Mouse (Mus musculus) stomach, embryonic 15.5 days (tissue): ENCODE measurements around the gene Ezr. TPM values are rescaled to one million over a fixed set of nuclear protein-coding genes. Genes with fewer than 3 reads are reported as not detected.
A peak's percentile ranks its signal among the peaks of the same experiment; 100 is the strongest.
"Not testable (repeated sequence)": the region's sequence is repeated elsewhere in the genome, so short reads cannot be mapped to it uniquely, and the experiment has no call there.

Experiments used
- ATAC-seq: fragments of 200-750 bp; cut with Nextera tagmentation; 2 replicates; pipeline ENCODE4 v1.8.0; 2017; ENCODE audit warnings: low read depth, moderate number of reproducible peaks, moderate TSS enrichment; ENCODE audit not compliant: insufficient read depth, low FRiP score
- H3K27ac ChIP-seq: fragments of 300-500 bp; sonication (generic); 2 replicates; pipeline ENCODE4 v1.5.1; 2015; ENCODE audit warnings: mild to moderate bottlenecking, inconsistent platforms
- H3K27me3 ChIP-seq: fragments of 300-500 bp; sonication (generic); replicated peaks from 2 replicates; pipeline ENCODE4 v1.6.1; 2015; ENCODE audit warnings: inconsistent platforms
- H3K36me3 ChIP-seq: fragments of 300-500 bp; sonication (generic); 2 replicates; pipeline ENCODE4 v1.6.1; 2015; ENCODE audit warnings: inconsistent platforms
- H3K4me1 ChIP-seq: fragments of 300-500 bp; sonication (generic); 2 replicates; pipeline ENCODE4 v1.6.1; 2015; ENCODE audit warnings: inconsistent platforms
- H3K4me2 ChIP-seq: fragments of 300-500 bp; sonication (generic); 2 replicates; pipeline ENCODE4 v1.6.1; 2015; ENCODE audit warnings: mild to moderate bottlenecking, inconsistent platforms
- H3K4me3 ChIP-seq: fragments of 300-500 bp; sonication (generic); replicated peaks from 2 replicates; pipeline ENCODE4 v1.5.1; 2015; ENCODE audit warnings: inconsistent platforms
- H3K9ac ChIP-seq: fragments of 300-500 bp; sonication (generic); 2 replicates; pipeline ENCODE4 v1.6.1; 2015; ENCODE audit warnings: inconsistent platforms
- H3K9me3 ChIP-seq: fragments of 300-500 bp; sonication (generic); 2 replicates; pipeline ENCODE4 v1.6.1; 2016; ENCODE audit warnings: inconsistent platforms
- WGBS: fragments of 180-500 bp; shearing (Covaris S2); methylation state at CpG from one replicate; pipeline ENCODE4 v1.1.7; 2015; 5-methylcytosine and 5-hydroxymethylcytosine counted together
- polyA plus RNA-seq: library from polyadenylated mRNA; unstranded; fragments of >200 nt; fragmentation: Nextera tagmentation; extraction: Ambion mirVana; gene quantifications from 2 replicates; pipeline ENCODE4 v1.2.1, GENCODE M21; 2015

The Ezr gene
- polyA plus RNA-seq, 1 experiment from 2014 or later: 228 TPM

DNA sequence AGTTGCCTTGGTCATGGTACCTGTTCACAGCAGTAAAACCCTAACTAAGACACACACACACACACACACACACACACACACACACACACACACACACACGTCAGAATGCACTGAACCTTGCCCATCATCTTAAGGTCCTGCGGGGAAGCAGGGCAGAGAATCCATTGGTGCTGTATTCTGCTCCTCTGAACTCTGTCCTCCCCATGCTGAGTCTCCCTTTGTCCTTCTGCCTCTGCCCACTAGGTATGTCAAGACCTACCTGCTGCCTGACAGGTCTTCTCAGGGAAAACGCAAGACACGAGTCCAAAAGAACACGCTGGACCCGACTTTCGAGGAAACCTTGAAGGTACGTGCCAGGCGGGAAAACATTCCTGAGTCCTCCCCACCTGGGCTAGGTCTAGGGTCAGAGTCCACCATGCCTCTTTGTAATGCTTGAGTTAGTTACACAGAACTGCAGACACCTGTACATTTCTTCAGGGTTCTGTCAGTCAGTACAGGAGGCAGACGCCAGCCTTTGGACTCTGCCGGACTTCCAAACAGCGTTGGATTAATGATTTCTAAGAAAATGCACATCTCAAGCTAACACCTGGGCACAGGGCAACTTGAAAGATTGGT, 54.5 kb downstream of the Ezr start:
- Histone ChIP-seq H3K27me3 (no peaks in the 10 kb centered on the region), H3K4me2 (no peak overlapping the region), H3K4me1 (0 out of 2 replicates have a peak, but pooled peaks cover 5% of the 10 kb centered on the region), H3K36me3 (no peaks in the 10 kb centered on the region), H3K27ac (no peak overlapping the region; the same call in 1 of the 2 replicates), H3K9me3 (no peaks in the 10 kb centered on the region), H3K9ac (no peak overlapping the region), H3K4me3 (no peak overlapping the region)
- 71% methylated on average over 12 of the region's 12 CpGs for WGBS
- peak; percentile 72 for ATAC-seq

DNA sequence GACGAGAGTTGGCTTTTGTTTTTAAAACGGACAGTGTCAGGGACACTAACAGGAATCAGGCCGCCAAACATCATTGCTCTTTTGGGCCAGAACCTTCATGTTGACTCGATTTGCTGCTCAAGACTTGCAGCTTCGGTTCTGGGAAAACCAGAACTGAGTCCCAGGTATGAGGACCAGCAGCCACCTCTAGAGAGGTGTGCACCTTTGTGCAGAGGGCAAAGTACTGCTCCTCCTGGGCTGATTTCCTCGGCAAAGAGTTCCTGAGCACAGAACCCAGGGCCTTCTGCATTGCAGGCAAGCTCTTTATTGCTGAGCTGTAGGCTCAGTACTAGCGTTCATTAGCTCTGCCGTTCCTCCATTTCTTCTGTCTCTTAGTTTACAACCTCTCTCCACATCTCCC, 68.6 kb downstream of the Ezr start:
- H3K27me3 ChIP-seq, H3K27ac ChIP-seq: not testable (repeated sequence)
- 83% methylated on average over 8 of the region's 8 CpGs for WGBS

DNA sequence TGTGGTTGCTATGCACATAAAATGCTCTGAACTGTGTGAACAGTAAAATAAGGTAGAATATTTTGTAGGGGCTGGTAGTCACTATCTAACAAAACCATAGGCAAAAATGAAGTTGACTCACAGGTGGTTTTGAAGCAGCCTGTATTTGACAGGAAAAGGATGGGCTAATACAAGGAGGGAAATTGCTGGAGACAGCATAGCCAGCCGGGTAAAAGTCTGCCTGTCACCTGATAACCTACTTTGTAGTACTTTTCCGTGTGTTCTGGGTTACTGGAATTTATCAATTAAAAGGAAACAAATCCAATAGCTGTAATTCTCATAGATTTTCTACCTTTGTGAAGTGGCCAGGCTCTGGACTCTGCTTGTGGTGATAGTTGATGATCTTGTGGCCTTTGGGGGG, 69.1 kb downstream of the Ezr start:
- H3K27me3 ChIP-seq, H3K4me2 ChIP-seq, H3K9ac ChIP-seq, H3K4me3 ChIP-seq, ATAC-seq, H3K36me3 ChIP-seq, H3K9me3 ChIP-seq, H3K4me1 ChIP-seq, H3K27ac ChIP-seq: not testable (repeated sequence)
- 54% methylated on average over 2 of the region's 2 CpGs for WGBS

More for the DNA sequence above, 68.6 kb downstream of the Ezr start:
- ATAC-seq, H3K9ac ChIP-seq, H3K4me1 ChIP-seq, H3K36me3 ChIP-seq, H3K4me2 ChIP-seq, H3K9me3 ChIP-seq, H3K4me3 ChIP-seq: not testable (repeated sequence)

DNA sequence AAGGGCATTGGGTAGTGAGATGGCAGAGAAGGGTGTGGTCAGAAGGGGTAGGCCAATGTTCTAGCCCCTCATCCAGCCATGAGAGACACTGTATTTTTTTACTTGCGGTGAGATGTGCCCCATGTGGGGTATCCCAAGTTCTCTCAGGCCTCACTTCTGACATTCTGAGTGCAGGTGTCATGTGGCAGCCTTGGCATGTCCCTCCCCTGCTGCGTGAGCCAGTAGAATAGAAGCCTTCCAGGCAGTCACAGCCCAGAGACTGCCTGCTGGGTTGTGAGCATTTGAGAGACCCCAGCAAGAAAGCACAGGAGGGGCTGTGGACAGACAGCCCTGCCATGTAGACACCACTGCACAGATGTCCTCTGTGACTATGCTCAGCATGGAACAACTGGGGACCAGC, 74.4 kb downstream of the Ezr start:
- 82% methylated on average over 2 of the region's 2 CpGs for WGBS
- H3K36me3 ChIP-seq, ATAC-seq, H3K27ac ChIP-seq, H3K4me1 ChIP-seq, H3K4me2 ChIP-seq, H3K27me3 ChIP-seq, H3K9me3 ChIP-seq, H3K4me3 ChIP-seq, H3K9ac ChIP-seq: not testable (repeated sequence)

DNA sequence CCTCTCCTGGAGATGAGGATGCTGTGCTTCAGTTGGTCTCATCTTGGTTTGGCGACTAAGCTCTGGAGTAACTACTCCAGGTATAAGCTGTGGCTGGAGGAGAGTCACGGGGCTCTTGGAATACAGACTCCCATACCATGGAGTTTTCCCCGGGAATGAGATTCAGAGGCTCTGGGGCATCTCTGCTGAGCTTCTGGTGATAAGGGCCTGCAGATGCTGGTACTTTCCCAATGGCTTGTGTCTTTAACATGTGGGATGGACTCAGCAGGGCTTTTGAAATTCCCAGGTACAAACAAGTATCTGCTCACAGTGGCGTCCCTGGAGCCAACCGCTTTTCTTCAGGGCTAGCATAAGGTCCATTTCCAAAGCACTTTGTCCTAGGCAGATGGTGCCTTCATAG, 75.2 kb downstream of the Ezr start:
- not testable (repeated sequence) for H3K4me3 ChIP-seq, H3K4me2 ChIP-seq, H3K4me1 ChIP-seq, H3K9ac ChIP-seq, ATAC-seq, H3K27ac ChIP-seq, H3K27me3 ChIP-seq, H3K36me3 ChIP-seq, H3K9me3 ChIP-seq
- 89% methylated on average over 5 of the region's 5 CpGs for WGBS

DNA sequence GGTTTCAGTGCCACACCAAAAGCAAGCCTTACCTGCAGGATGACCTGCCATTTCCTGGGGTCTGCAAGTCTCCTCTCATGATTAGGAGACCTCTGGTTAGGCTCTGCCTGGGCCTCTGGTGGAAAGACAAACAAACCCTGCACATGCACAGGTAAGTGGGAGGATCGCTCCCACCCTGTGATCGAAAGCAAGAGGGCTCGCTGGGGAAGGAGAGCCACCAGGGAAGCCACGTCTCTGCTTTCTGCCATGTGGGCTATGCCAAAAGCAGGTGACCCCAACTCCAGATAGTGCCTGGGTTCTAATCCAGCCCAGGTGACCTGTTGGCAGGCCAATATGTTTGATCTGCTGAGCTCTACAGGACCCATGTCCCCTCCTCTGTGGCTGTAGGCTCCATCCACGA, 76.1 kb downstream of the Ezr start:
- not testable (repeated sequence) for H3K36me3 ChIP-seq, H3K4me2 ChIP-seq, H3K27ac ChIP-seq, H3K9me3 ChIP-seq, H3K4me3 ChIP-seq, ATAC-seq, H3K4me1 ChIP-seq, H3K9ac ChIP-seq, H3K27me3 ChIP-seq
- 78% methylated on average over 5 of the region's 5 CpGs for WGBS

DNA sequence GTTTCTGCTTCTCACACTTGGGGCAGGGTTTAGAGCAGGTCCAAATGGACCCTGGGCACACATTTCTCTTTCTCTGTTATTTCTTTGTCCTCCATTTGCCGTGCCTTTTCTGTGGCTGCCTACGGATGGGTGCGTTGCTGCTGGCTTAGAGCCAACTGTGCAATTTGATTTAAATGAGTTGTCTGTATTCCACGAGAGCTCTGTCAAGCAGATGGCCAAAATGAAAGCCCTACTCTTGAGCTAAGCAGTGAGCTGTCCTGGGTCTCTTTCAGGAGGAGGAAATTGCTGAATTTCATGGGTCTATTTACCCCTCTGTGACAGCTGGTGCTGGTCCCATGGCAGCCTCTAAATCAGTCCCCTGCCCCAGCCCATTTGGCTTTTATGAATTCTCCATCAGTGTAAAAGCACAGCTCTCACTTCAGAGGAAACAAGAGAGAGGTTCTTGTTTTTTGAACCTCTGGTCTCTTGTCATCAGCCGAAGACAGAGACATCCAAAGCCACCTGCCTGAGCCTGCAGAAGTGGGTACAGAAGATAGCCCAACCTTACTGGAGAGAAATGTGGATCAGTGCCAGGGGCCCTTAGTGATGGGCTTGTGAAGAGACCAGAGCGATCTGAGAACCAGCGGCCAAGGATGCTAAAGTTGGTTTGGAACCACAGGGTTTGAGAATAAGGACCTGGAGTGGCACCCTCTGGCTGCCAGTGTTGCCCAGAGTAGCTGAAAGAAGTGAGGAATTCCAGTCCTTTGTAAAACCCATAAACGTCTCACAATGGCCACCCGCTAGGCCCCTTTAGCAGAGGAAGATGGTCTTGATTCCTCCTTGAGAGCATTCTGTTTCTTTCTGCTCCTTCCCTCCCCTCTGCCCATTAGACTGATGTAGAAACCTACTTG, 79.0 kb downstream of the Ezr start:
- ATAC-seq, H3K27ac ChIP-seq, H3K4me2 ChIP-seq, H3K4me1 ChIP-seq, H3K4me3 ChIP-seq, H3K27me3 ChIP-seq, H3K9ac ChIP-seq, H3K36me3 ChIP-seq, H3K9me3 ChIP-seq: not testable (repeated sequence)
- WGBS: 62% methylated on average over 9 of the region's 9 CpGs

DNA sequence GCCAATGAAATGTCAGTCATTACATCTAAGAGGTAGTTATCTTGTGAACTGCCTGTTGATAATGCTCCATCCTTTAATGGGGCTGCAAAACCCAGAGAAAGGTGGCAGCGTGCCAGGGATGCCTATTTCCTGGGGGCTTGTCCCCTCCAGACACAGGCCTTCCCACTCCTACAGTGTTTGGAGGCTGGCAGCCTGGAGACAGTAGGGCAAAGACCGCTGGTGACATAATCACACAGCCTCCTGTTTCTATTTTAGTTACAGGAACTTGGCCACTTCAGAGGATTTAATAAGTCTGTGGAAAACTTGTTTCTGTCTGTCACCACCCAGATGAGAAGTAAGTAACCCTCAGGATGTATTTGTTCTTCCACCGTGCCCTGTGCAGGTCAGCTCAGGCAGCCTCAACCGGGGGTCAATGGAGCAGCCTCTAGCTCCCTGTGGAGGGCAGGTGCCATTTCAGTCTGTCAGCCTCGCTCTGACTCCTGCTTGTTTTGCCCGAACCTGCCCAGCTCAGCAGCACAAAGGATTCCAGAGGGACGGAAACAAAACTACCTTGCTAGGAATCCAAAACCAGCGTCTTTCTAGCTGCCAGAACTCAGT, 79.9 kb downstream of the Ezr start:
- not testable (repeated sequence) for H3K9ac ChIP-seq, H3K27ac ChIP-seq, H3K4me1 ChIP-seq, H3K4me2 ChIP-seq, H3K9me3 ChIP-seq, H3K36me3 ChIP-seq, ATAC-seq, H3K27me3 ChIP-seq, H3K4me3 ChIP-seq
- WGBS: 39% methylated on average over 2 of the region's 8 CpGs

DNA sequence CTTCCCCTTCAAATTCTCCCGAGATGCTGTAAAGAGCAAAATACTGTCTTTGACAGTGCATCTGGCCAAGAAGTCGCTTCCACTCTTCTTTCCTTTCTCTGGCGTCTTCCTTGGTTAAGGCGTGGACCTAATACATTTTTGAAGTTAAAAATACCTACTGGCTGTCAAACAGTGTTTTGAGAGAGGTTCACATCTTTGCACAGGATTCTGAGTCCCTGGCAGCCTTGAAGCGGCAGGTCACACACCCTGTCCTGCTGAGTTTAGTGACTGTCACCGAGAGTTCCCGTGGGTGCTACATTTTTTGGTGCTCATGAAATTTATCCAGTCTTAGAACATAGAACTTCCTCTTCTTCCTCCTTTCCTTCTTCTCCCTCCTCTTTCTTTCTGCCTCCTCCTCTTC, 82.5 kb downstream of the Ezr start:
- not testable (repeated sequence) for H3K27me3 ChIP-seq, ATAC-seq, H3K4me2 ChIP-seq, H3K27ac ChIP-seq, H3K4me3 ChIP-seq, H3K9me3 ChIP-seq, H3K4me1 ChIP-seq, H3K36me3 ChIP-seq, H3K9ac ChIP-seq
- 68% methylated on average over 4 of the region's 7 CpGs for WGBS

DNA sequence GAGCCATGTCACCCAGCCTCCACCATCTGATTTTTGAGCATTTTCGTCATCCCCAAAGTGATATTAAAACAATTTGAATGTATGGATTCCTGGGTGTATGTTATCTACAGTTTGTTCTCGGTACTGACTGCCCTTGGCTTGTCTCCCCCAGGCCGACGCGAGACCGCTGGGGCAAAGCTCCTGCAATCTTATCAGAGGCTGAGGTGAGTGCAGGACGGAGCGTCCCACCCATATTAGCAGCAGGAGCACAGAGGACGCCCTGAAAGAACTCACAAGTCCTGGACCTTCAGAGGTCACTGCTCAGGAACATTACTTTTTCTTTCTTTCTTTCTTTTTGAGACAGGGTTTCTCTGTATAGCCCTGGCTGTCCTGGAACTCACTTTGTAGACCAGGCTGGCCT, 83.1 kb downstream of the Ezr start:
- ATAC-seq: not testable (repeated sequence)

DNA sequence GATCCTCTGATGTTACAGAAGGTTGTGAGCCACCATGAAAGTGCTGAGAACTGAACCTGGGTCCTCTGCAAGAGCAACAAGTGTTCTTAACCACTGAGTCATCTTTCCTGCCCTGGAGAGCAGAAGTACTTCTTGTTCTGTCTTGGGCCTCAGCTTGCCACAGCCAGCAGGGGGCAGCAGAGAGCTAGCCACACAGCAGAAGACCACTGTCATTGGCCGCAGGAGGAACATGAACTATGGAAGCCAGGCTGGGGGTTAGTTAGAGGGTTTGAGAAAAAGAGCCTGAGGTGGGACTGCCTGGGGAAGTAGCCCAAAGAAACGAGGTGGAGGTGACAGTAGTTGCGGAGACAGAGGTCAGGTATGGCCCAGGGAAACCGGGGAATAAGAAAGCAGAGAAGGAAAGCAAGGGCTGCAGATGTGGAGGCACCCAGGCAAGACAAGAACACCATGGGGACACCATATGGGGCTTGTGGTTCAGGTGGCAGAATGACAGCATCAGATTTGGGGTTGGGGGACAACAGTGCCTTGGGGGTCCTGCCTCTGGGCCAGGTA, 85.3 kb downstream of the Ezr start:
- ATAC-seq: not testable (repeated sequence)

More for the DNA sequence above, 83.1 kb downstream of the Ezr start:
- not testable (repeated sequence) for H3K4me1 ChIP-seq, H3K4me3 ChIP-seq, H3K9me3 ChIP-seq, H3K27me3 ChIP-seq, H3K36me3 ChIP-seq, H3K27ac ChIP-seq, H3K9ac ChIP-seq, H3K4me2 ChIP-seq
- 78% methylated on average over 9 of the region's 9 CpGs for WGBS

DNA sequence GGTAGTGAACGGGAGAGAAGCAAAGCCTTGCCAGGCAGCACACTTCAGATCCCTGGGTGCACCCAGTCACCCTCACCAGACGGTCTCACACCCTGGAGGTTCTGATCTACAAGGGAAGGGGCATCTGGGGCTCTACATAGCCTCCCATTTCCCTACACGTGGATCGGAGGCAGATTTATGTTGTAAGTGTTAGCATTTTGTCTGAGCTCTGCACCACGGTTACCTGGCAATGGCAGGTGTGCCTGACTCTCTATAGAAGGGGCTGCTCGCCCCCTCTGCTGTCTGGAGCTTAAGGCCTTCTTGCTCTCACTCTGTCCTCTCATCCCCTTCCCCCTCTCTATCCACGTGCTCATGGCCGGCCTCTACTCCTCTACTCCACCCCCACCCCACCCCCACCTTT, 86.1 kb downstream of the Ezr start:
- WGBS: 52% methylated on average over 8 of the region's 8 CpGs
- H3K36me3 ChIP-seq, H3K9ac ChIP-seq, H3K4me2 ChIP-seq, ATAC-seq, H3K4me1 ChIP-seq, H3K27me3 ChIP-seq, H3K27ac ChIP-seq, H3K4me3 ChIP-seq, H3K9me3 ChIP-seq: not testable (repeated sequence)

More for the DNA sequence above, 85.3 kb downstream of the Ezr start:
- not testable (repeated sequence) for H3K4me3 ChIP-seq, H3K9ac ChIP-seq, H3K4me1 ChIP-seq, H3K27me3 ChIP-seq, H3K4me2 ChIP-seq, H3K36me3 ChIP-seq, H3K9me3 ChIP-seq, H3K27ac ChIP-seq
- 29% methylated on average over 4 of the region's 4 CpGs for WGBS
